Mouse (Mus musculus) frontal cortex, adult (tissue): Measurements from ENCODE around the gene Phc2.
"Not testable (repeated sequence)": the region's sequence is repeated elsewhere in the genome, so short reads cannot be mapped to it uniquely, and the experiment has no call there.

ENCODE experiments used
- ATAC-seq: cut with Nextera tagmentation; 2 replicates; pipeline ENCODE4 v1.9.2; 2017; ENCODE audit warnings: mild to moderate bottlenecking, moderate library complexity, mixed read lengths; ENCODE audit not compliant: low TSS enrichment

The Phc2 gene

DNA sequence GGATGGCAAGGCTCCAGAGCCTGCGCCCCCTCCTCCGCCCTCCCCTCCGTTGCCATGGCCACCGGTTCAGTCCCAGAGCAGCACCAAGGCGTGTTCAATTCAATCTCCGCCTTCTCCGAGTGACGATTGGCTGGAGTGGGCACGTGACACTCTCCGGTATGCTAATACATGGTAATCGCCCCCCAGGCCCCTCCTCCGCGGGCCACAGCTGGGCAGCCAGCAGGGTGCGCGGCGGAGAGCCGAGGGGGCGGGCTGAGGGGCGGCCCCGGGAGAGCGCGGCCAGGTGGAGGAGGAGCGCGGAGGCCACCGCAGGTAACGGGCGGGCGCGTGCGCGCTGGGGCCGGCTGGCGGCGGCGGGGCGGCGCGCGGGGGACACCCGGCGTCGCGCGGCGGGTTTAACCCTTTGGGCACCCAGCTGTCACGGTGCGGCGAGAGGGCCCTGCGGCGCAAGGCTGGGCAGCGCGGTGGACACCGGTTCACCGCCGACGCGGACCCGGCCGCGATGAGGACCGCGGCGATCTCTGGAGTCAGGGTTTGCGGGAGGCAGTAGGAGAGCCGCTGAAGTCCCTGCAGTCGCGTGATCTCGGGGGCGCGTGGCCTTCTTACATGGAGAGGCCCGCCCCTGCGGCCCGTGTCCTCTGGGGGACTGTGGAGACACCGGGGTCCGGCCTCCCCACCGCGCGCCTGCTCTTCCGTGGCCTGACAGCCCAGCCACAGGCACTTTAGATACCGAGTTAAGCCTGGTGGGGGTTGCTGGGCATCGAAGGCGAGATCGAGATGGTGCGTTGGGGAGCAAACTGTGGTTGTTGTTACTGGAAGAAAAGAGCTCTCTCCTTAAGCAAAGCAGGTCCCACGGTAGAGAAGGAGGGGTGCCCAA is at the start of gene Phc2:
Phc2 (plus strand) TSS at position 198 of the 877 bp plus-strand sequence.
- ATAC-seq: peak; percentile 94

- peak; percentile 38; the same call in 1 of the 2 replicates for ATAC-seq
These were observed 47.9 kb upstream of the Phc2 start for GRCm38 (mm10) chr4:128606586-128606985.

GRCm38 (mm10) chr4:128607661-128608060 is 46.8 kb upstream of the Phc2 start:
- ATAC-seq: no peak

DNA sequence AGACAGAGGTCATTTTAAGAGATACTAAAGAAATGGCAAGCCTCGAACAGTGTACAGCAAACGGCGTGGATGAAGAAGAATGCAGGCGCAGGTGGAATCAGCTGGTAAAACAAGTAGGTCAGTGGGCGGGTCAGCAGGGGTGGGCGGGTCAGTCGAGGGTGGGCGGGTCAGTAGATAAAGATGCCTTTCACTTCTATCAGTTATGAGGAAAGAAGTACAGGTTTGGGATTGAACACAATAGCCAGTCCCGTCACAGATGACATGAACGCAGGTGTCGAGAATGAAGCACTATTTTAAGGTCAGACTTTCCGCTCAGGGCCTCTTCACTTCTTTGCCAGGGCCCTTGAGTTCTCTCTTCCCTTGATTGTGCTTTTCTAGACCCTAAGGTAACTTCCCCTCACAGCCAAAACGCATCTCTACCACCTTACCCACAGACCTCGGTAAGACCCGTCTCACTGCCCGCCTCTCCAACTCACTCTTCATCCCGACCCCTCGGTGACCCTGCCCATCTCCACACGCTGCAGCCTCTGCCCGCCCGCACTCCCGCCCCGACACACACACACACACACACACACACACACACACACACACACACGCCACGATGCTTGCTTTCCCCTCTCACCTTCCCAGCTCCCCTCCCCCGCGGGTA is 45.1 kb upstream of the Phc2 start:
- no peak for ATAC-seq

- ATAC-seq: peak; percentile 94
These were observed 44.5 kb upstream of the Phc2 start, which contains the start of gene Zscan20 for GRCm38 (mm10) chr4:128609925-128610402. Gene Zscan20, minus strand, starts transcription at chr4:128610098.

GRCm38 (mm10) chr4:128610706-128611105 is 43.8 kb upstream of the Phc2 start:
- no peak for ATAC-seq

DNA sequence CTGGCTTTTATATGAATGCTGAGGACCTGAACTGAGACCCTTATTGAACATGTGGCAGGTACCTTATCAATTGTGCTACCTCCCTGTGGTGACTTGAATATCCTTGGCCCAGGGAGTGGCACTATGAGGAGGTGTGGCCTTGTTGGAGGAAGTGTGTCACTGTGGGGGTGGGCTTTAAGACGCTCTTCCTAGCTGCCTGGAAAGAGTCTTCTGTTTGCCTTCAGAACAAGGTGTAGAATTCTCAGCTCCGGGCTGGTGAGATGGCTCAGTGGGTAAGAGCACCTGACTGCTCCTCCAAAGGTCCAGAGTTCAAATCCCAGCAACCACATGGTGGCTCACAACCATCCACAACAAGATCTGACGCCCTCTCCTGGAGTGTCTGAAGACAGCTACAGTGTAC is 42.8 kb upstream of the Phc2 start:
- ATAC-seq: not testable (repeated sequence)

DNA sequence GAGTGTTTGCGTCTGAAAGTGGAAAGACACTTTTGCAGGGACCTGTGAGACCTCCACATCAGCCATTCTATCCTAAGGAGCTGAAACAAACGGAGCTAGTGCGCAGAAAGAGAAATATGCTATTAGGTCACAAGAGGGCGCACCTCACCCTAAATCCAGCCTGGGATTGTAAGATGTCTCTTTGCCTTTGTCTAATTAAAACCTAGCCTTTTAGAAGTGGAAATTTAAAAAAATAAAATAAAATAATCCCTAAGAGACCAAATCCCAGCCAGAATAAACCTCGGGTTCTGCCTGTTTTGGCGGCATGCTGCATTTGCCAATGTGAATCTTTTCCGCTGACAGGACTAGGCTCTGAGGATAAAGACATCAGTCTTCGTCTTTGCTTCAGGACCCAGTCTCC is 41.2 kb upstream of the Phc2 start:
- no peak for ATAC-seq

DNA sequence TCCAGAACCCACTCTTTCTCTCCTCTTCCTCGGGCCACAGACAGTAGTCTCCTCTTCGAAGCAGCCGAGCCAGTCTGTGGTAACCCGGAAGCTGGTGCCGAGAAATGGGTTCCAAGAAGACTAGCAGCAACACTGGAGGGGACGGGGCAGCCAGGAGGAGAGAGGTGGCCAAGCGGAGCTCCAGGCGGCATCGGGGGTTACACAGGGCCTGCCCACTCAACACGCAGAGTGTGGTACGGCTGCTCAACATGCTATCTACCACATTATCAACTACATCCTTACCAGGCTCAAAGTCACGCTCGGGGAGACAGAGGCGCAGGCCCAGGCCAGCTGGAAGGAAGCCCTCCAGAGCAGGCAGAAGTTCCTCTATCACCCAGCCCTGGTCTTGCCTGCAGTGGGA is 38.7 kb upstream of the Phc2 start:
- ATAC-seq: no peak

DNA sequence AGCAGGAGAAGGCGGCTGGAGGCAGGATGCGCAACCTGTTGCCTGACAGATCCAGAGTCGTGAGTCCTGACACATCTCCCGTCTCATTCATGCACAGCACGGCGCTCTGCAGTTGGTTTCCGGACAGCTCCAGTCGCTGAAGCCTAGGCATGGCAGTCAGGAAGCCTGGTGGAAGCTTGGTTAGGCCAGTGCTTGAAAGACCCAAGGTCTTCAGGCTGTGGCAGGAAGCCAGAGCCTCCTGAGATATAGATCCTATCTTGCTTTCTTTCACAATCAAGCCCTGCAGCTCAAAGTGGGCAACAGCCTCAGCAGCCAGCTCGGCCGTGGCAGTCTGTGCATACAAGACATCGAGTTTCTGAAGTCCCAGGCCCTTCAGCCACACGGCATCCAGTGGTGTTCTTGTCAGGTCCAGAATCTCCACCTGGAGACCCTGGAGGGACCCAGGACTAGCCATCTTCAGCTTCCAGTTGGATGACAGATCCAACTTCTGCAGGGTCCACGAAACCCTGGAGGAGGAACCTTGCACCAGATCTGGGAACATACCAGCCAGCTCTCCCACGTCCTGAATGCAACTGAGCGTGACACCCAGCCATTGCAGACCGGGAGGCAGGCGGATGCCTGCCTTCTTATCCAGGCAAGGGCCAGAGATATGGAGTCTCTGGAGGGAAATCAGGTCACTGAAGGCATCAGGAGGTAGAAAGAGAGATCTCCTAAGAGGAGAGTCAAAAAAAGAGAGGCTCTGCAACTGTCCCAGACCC is 37.0 kb upstream of the Phc2 start:
- ATAC-seq: no peak

DNA sequence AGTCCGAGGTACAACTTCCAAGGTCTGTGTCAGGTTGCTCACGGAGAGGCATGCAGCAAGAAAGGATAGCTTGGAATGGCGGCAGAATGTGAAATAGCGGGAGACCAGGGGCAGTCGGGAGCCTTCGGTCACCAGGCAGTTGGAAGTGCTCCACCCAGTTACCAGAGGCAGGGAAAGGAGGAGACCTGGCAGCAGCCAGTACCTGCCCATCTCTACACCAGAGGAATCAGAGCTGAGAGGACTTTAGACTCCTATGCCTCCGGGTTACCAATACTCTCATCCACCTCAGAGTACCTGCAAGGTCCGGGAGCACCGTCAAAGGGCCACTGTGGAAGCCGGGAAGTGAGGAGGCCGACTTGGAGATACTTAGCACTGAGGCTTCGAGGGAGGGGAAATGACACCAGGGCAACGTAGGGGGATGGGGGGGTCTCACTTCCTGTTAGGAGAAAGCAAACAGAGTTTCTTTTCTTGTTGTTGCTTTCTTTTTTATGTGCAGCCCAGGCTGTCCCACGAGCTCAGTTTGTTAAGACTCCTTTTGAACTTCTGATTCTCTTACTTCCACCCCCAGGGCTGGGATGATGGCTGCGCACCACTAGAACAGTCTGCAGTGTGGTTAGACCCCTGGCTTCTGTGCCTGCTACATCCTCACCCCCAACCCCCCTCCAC is 36.1 kb upstream of the Phc2 start, which contains the start of gene Tlr12:
Tlr12 (minus strand) TSS at position 374 of the 666 bp plus-strand sequence.
- no peak for ATAC-seq

DNA sequence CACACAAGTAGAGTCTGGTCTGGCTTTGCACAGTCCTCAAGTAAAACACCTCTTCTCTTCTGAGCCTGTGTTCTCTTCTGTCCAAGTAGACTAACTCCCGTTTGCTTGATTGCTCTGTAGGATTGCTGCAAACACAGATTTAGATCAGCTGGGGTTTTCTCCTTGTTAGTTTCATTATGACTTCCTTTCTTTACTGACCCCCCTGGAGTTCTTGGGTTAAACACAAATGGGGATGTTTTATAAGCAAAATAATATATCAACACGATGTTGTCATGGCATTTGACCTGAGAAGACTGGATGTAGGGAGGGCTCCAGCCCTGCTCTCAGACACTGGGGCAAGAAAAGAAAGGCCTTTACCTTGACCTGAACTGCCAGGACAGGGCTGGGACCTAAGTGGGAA is 35.5 kb upstream of the Phc2 start:
- ATAC-seq: no peak

- no peak for ATAC-seq
These were observed 33.9 kb upstream of the Phc2 start for GRCm38 (mm10) chr4:128620572-128620971.

DNA sequence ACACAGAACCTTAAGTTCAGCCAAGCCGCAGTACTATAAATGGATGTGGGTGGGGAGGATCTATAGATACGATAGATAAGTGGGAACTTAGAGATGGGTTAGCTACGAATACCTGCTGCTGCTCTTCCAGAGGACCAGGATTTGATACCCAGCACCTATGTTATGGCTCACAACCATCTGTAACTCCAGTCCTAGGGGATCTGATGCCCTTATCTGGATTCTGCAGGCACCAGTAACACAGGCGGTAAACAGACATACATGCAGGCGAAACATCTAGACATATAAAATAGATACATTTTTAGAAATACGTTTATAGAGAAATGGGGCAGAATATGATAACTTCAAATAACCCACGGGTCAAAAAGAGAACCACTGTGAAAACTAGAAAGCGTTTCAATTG is 33.4 kb upstream of the Phc2 start:
- no peak for ATAC-seq

DNA sequence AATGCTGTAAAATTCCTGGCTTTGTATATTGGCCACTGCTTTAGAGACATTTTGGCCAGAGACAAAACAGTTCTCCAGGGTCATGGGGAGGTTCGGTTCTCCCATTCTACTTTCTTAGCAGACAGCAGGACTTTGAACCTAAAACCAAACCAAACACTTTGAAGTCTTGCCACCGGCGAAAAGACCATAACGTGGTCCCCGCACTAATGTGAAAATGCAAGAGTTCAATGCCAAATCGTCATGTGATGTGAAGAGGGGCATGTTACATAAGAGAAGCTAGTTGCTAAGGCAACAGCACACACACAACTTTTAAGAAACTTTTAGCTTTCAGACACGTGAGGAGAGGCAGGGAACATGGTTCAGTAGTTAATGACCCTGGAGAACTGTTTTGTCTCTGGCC is 19.1 kb upstream of the Phc2 start:
- no peak for ATAC-seq

DNA sequence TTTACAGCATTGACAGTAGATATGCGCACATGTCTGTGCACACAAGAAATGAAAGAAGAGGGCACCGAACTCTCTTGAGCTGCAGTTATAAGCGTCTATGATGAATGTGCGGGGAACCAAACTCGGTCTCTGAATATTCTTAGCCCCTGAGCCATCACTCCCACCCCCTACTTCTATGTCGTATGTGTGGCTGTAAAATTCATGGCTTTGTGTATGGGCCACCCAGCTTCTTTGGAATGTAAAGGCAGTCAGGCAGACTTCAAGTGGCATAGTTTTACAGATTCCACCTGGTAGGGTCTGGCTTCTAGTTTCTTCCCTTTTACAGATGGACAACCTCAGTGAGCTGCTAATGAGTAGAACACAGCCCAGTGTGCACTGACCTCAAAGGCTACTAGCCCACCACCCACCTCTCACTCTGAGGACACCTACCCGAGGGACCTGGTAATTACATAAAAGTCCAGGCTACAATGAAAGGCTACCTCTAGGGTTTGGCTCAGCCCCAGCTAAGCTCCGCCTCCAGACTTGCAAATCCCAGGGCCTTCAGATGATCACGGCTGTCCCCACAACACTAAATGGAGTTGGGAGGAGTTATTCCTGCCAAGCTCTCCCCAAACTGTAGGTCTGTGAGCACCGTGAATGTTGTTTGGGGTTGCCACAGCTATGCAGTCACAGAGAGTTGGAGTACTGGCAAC is 18.5 kb upstream of the Phc2 start:
- no peak for ATAC-seq

DNA sequence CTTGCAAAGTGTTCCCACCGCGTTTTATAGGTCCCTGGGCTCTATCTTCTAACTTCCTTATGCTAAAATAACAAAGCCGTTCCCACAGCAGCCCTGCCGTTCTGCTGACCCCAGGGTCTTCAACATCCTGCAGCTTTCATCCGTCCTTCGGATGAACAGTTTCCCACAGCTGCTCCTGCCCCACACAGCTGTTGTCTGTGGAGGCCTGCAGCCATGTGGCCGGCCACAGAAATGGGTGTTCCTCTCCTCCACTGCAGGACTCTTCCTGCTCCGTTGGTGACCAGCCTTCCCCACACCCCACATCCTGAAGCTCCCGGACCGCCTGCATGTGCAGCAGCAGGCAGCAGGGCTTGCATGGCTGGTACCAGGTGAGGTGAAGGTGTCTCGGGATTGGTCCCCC is 17.3 kb upstream of the Phc2 start:
- ATAC-seq: no peak

GRCm38 (mm10) chr4:128638265-128638923 is 16.1 kb upstream of the Phc2 start:
- no peak for ATAC-seq

GRCm38 (mm10) chr4:128641766-128642717 is 12.5 kb upstream of the Phc2 start:
- no peak for ATAC-seq
